Mouse (Mus musculus) frontal cortex, postnatal 10 days (tissue): ENCODE data around the gene Ints1.

Experiments
- DNase-seq, 2 experiments: peaks; one replicate each; pipeline ENCODE4 v3.0.0; 2022; ENCODE audit warnings: low spot score in 2 of 2, mixed read lengths in 1 of 2

The Ints1 gene

DNA sequence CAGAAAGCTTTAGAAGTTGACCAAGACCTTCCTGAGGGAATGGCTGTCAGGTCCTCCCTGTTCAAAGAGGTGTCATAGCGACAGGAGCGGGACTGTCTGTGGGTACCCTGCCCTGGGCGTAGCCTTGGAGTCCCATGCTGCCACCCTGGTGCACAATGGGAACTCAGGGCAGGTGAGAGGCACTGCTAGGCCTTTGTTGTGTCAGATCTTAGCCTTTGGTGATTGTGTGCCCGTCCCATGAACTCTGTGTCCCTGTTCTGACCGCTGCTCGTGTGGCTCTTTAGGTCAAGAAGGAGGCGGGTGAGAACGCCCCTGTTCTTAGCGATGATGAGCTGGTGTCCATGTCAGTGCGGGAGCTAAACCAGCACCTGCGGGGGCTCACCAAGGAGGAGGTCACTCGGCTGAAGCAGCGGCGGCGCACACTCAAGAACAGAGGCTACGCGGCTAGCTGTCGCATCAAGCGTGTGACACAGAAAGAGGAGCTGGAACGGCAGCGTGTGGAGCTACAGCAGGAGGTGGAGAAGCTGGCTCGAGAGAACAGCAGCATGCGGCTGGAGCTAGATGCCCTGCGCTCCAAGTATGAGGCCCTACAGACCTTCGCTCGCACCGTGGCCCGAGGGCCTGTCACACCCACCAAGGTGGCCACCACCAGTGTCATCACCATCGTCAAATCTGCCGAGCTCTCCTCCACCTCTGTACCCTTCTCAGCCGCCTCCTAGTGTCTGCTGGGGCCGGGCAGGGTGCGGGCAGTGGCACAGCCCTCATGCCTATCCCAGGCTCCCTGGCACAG, 24.5 kb upstream of the Ints1 start:
- no peak for DNase-seq

DNA sequence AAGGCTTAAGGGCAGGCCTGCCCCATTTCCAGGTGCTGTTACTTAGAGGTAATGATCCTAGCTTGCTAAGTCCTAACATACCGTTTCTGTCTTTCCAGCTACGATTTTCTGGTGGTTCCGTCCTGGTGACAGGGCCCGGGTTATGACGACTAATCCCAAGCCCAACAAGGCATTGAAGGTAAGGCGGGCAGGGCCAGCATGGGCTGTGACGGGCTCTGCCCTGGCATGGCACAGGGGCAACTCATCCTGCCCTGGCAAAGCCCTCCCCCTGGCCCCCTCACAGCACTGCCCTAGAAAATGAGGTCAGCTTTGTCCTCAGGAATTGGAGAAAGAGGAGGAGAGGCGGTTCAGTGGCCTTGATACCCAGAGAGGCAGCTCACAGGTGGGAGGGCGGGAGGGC, 23.6 kb upstream of the Ints1 start:
- DNase-seq, result no peak

DNA sequence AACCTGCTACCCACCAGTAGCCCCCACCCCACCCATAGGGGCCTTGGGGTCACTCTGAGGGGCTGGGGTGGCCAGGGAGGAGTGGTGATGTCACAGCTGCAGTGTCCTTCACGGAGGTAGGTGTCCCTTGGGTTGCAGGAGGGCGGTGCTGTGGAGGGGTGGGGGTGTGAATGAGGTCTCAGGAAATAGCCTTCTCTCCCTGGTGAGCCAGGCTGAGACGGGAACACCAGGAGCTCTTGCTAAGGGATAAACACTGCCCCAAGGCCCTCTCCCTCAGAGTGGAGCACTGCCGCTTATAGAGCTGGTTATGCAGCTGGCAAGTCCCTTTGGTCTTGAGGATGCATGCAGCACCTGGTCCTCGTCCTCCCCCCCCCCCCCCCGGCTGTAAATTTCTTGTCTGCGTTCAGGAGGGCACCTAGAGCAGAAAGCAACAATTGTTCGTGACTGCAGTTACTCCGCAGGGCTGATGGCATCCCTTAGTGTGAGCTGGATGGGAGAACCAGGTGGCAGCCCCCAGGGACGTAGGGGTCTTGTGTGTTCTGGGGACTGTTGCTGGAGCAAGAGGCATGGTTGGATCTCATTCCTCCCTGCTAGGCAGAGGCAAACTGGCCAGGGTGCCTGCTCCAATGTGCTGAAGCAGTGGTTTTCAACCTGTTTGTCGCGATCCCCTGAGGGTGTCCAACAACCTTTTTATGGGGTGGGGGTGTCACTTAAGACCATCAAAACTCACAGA, 22.9 kb upstream of the Ints1 start:
- no peak for DNase-seq

DNA sequence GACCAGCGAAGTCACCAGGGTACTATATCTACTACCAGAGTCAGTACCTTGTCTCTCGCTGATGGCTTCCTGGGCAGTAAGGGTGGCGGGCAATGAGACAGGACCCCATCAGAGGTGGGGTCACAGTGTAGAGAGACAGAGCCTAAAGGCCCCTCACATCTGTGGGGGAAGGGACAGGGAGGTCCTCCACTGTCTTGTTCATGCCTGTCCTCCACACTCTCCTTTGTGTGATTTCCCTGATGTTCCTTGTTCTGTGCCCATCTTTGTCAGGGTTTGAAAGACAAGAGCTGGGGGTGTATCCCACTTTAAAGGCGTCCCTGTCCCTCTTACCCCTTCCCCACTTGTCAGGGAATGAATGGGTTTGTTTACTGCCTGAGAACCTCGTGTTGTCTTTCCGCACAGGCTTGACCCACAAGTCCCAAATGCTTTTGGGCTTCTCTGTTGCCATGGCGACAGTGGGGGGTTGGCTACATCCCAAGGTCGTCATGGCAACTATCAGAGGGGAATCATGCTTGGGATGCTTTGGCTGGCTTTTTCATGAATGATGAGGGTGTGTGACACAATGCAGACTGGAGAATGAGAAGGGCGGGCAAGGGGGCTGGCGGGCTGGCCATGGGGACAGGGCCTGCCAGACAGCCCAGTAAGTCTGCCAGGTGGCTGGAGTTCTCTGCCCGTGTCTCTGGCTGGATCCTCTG, 22.1 kb upstream of the Ints1 start:
- DNase-seq, result peak; percentile 82 to 86

DNA sequence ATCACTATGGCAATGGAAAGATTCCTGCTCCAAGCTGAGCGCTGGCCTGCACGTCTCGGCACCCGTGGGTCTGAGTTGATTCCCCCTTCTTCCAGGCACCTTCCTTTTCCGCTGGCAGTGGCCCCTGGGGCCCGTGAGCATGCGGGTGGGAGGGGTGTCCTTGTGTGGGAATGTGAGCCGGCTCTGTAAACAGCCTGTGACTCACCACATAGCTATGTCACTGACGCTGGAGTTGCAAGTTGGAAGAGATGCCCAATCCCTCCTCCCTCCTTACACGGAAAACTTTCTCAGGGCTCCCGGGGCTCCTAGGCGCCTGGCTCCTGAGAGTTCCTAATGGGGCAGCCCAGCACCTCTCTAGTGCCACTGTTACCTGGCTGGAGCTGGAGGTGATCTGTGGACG, 21.4 kb upstream of the Ints1 start:
- peak; percentile 49 to 63 for DNase-seq

DNA sequence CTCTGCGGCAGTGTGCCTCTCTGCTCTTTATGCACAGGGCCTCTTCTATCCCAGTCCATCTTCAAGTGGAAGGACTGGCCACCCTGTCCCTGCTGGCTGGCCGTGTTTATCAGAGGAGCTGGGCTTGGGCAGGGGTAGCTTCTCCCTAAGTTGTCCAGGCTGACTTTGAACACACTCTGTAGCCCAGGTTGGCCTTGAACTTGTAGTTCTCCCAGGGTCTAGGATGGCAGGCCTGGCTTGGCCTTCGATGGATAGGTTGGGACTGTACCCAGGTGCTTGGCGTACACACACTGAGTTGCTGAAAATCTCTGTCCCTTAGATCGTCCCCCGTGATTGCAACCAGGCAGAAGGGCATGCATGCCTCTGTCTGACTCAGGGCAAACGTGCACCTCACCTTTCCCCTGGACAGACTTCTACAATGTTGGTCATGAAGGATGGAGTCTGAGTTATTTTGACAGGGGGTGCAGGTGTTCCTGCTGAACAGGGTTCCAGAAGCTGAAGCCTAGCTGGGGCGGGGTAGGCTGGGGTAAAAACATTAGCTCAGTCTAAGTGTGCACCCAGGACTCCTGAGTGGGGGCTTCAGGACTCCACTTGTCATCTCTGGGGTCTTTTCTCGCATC, 20.6 kb upstream of the Ints1 start:
- DNase-seq, result no peak

DNA sequence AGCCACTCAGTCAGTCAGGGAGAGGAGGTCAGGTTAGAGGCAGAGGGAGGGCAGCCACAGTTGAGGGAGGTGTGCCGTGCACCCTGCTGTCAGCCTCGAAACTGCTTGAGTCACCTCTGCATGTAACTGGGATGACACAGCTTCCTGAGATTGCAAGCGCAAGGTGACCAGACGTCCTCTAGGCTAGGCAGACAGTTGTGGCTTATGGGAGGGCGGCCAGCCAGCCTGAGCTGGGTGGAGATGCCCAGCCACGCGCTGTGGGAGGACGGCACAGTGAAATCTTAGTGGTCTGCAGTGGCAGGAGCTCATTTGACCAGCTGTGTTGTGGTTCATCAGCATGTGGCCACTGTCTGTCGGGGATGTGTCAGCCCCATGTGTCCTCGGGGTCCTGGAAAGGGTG, 19.5 kb upstream of the Ints1 start:
- no peak for DNase-seq

DNA sequence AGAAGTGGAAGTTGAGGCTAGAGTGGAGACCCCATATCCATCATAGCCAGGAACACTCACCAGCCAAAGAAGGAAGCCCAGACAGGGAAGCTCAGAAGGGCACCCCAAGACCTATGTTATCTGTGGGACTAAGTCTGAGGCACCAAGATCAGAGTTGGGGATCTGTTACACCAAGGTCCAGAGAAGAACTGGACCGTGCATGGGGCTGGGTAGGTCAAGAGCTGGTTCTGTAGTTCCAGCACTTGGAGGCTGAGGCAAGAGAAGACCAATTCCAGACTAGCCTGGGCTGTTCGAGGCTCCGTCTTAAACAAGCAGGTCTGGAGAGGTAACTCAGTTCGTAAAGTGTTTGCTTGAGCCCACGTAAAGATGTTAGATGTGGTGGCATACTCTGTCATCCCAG, 18.7 kb upstream of the Ints1 start:
- no peak for DNase-seq

DNA sequence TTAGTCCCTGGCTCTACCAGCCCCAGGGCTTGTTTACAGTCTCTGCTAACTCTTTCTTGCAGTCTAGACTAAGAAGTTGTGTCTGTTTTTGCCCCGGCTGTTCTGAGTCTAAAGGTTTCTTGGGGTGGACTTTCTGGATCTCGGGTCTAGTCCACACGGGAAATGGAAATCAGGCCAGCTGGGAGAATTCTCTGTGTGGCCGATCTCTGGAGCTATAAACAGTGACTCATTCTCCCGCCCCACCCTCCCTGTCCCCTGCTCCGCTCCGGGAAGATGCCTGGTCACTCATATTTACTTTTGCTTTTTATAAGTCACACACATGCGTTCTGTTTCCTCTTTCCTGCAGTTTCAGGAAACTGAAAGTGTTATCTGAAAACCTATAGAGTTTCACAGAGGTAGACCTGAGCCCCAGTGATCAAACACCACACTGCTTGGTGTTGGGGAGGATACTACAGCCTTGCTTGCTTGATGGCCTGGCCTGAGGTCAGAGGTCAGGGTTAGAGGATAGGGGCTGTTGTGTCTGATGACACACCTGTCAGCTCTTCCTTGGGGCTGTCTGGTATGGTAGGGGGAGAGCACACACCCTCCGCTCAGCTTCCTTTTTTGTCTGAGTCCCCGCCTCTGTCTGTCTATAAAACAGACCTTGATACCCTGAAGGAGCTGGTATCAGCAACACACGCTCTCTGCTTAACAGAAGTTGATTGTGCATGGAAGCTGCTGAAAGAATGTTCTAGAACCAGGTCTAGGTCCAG, 18.0 kb upstream of the Ints1 start:
- no peak for DNase-seq

DNA sequence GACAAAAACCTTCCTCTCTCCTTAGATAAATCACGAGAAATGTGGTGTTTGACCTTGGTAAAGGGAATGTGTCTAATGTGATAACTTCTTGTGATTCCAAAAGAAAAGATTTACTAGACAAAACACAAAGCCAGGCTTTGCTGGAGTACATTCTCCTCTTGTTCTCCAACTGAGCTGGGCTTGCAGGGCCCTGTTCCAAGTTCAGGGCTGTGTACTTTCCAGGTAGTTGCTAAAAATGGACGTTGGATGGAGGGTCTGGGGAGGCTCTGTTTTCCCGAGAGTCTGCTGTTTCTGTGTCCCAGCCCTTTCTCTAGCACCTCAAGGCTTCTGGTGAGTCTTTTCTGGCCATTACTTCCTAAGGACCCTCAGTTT, 17.5 kb upstream of the Ints1 start:
- no peak for DNase-seq

DNA sequence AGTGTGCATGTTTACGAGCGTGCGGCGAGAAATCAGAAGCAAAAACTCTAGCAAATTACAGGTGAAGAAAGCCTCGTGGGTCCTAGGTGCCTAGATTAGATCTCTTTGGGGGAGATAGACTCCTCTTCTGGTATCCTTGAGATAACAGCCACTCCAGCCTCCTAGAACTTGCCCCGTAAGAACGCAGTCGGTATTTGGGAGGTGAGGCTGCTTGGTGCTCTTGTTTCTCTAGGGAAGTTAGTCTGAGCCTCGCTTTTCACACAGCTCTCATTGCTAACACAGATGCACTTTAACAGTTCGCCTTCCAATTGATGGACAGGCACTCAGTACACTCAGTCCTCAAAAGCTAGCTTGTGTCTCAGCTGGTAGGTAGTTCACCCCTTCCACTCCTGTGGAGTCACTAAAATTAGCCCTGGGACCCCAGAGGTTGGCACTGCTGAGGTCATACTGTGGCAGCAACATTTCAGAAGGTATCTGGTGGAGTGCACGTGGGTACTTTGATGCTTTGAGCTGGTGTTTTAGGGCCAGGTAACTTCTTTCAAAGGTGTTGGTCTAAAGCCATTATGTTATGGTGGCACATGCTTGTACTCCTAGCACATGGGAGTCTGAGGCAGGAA, 16.8 kb upstream of the Ints1 start:
- no peak for DNase-seq

DNA sequence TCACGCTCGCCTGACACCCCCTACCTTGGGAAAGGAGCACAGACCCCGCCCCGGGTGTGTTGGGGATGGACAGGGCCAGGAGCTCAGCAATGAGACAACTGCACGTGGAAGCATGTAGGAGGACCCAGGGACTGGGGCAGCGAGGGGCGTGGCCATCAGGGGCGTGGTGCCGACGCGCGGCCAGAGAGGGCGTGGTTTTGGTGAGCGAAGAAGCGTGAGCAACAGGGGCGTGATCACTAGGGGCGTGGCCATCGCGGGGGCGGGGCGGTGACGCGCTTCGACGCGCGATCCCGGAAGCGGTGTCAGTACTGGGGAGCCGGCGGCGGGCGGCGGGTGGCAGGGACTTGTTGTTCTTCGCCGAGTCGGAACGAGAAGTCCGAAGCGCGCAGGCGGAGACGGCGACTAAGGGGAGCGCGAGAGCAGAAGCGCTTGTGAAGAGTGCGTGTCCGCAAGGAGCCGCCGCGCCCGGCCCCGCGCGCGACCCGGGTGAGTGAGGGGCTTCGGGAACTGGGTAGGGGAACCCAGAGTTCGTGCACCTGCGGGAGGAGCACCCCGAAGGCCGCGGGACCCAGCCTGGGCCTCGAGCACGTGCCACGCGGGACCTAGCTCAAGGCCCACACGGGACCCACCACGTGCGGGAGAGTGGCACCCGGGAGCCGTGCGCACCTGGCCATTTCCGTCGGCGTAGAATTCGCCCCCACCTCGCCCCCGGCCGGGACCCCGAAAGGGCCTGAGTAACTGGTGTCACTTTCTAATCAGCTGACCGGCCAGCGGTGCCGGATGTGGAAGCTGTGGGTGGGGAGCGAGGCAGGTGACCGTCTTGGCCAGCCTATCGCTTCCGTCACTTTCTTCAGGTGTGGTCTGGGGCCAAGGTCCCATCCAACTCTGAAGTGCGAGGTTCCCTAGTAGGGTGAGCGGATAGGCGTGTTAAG, 16.0 kb upstream of the Ints1 start, which contains the start of gene Mafk:
TSS of gene Mafk (plus strand) at position 287 of the 932 bp plus-strand sequence.
- DNase-seq, result peak; percentile 92 to 93

DNA sequence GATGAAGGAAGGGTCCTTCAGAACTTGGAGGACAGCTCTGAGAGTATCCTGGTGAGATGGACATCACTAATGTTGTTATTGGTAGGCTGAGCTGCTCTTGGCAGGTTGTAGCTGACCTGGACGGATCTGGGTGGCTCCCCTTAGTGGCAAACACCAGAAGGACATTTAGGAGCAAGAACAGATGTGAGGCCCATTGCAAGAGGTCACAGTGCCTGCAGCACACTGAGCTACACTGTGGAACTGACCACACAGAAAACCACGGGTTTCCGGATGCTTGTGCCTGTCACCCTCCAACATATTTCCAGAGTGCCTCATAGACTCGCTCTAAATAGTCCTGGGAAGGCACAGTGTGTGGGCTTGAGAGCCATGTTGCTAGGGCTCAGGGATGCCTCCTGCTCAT, 14.0 kb upstream of the Ints1 start:
- DNase-seq, result no peak

DNA sequence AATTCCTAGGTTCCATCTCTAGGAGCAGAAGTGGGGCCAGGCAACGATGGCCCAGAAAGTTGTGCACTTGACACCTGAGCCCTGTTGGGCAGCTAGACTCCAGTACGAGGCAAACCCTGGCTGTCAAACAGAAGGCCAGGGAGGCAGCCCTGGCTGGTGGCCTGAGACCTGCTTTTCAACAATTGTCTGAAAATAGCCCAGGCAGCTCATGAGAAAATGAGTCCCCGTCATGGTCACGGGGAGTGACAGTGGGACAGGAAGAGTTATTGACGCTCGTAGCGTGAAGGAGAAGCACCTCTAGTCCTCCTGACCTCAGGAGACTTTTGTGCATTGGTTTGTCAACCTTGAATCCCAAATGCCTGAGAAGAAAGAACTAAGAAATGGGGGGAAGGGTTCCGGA, 5.9 kb upstream of the Ints1 start:
- DNase-seq, result no peak

DNA sequence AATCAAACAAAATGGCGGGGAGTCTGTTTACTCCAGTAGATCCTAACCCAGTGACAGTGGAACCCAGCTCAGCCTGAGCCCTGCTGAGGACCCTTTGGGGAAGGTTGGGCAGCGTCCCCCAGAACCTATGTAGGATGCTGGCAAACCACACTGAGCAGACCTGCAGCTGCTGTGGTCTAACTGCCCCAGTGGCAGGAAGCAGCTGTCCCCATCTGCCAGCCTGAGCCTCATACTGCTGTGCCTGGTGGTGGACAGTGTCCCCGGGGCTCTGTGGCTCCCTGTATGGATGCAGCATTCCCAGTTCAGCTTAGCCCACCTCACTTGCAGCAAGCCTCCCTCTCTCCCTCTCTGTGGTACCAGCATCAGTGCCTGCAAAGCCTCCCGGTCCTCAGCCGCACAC, 1.5 kb upstream of the Ints1 start:
- no peak for DNase-seq

DNA sequence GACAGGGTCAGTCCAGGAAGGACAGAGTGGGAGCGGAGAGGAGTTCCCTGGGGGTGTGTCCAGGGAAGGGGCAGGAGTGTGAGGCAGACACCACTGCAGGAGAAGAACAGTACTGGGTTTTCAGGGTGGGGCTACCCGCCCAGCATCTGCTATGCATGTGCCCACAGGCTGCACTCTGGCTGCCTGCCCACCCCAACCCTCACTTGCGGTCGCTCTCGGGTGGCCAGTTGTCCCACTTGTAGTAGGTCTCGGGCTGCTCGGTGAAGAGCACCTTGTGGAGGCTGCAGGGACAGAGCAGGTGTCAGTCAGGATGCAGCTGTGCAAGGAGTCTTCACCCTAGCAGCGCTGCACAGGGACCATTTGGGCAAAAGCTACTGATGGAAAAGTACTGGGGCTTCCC, 7.3 kb downstream of the Ints1 start:
- DNase-seq, result no peak

DNA sequence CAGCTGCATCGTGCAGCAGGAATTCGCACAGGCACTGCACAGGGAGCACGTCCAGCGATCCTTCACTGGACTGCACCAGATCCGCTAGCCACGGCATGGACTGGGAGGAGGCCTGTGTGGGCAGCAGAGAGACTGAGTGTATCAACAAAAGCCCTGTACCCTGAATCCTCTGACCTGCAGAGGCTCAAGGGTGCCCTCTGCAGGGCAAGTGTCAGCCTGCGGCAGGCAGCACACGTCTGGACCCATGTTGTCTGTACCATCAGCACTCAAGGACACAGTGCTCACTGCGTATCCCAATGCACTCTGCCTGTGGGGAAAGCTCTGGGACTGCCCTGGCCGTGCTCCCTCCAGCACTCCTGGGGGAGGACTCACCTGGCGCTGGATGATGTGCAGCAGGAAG, 11.2 kb downstream of the Ints1 start:
- no peak for DNase-seq

DNA sequence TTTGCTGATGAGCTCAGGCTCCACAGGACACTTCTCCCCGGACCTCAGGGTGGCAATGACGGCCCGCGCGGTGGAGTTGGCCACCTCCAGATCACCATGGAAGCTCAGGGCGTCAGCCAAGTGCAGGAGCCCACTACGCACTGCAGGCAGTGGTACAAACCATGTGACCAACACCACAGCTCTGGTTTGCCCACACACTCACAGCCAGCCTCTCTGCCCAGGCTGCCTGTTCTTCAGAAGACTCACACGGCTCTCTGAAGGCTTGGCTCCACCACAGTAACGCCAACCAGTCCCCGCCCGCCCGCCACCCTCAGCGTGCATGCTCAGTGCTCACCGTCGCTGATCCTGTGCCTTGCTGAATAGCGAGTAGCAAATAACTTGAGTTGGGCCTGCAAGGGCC, 17.4 kb downstream of the Ints1 start:
- DNase-seq, result no peak

DNA sequence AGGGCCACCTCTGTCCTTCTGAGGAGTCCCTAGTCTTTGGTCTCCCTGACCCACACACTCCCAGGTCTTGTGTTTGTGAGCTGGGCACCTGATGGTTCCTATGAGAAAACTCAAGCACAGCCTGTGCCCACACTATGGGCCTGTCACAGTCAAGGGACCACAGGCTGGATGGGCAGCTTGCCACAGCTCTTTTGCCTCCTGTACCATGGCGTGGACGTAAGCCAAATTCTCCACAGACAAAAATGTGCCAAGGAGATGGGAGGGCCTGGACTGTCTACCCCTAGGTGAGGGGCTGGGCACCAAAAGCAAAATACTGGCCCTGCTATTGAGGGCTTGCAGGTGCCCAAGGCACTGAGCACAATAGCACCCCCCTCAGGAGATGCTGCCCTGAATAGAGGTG, 18.9 kb downstream of the Ints1 start:
- no peak for DNase-seq

DNA sequence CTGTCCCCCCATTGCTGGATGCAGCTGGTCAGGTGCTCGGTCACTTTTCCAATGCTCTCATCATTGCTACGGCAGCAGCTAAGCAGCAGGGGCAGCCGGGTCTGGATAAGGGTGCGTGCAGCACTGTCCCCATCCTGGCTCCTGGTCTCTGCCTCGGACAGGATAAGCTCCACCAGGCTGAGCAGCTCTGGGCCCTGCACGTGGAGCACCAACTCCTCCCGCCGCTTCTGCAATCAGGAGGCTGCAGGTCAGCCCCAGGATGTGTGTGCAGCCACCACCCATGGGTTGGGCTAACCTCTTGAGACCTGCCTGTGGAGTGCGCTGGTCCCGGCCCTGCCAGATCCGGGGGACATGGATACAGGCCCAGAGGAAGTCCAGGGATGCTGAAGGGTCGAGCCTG, 19.3 kb downstream of the Ints1 start:
- no peak for DNase-seq
